Mouse (Mus musculus) lung, adult 18-20 months (tissue): Measurements from ENCODE around the gene Tnk2.

Source experiments
- DNase-seq, 2 experiments: peaks; one replicate each; pipeline ENCODE4 v3.0.0; 2022; ENCODE audit warnings: mixed read lengths in 2 of 2

Gene Tnk2

DNA sequence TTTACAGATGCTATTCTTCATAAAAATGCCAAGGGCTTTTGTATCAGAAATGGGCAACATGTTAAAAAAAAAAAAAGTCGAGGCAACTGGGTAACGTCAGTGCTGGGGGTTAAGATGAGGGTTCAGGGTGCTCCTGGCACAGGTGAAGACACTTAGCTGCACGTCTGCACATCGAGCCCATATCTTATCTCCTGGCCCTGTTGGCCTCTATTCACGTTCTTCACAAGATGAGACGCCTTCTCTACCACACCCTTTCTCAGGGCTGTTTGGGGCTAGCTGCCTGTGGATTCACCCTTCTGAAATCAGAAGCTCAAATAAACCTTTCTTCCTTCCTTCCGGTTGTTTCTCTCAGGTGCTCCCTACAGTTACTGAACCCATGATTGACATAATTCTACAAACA is 79.5 kb downstream of the Tnk2 start:
- no peak for DNase-seq

GRCm38 (mm10) chr16:32723767-32724166 is 80.1 kb downstream of the Tnk2 start:
- DNase-seq = no peak

DNA sequence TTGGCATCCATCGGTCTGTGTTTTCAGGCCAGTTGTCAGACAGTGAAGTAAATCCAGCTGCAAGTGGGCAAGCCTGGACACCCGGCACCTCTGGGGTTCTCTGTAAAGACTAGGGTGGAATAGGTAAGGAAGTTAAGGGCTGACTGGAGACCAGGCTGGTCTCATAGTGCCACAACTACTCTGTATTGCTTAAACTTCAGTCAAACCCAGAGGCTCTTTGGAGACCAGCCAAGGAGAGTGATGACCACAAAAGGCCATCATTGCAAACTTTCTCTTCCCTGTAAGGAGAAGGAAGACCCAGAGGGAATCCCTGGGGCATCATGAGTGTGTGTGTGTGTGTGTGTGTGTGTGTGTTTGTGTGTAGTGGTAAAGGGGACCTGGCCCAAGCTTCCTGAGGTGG is 80.6 kb downstream of the Tnk2 start:
- no peak for DNase-seq

DNA sequence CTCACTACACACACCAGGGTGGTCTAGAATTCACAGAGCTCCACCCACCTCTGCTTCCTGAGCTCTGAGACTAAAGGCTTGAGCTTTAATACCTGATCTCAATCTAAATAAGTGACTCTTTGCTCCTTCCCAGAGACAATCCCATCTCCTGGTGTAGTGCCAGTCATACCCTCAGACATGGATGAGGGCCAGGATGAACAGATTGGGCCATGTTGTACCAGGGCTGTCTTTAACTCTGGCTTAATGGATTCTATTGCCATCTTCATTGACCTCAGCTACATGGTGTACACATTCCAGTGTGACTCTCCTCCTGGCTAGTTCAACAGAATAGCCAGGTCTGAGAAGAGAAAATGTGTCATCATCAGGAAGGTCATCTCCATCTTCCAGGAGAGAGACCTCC is 82.8 kb downstream of the Tnk2 start:
- DNase-seq = no peak

GRCm38 (mm10) chr16:32728240-32728639 is 84.6 kb downstream of the Tnk2 start:
- no peak for DNase-seq

DNA sequence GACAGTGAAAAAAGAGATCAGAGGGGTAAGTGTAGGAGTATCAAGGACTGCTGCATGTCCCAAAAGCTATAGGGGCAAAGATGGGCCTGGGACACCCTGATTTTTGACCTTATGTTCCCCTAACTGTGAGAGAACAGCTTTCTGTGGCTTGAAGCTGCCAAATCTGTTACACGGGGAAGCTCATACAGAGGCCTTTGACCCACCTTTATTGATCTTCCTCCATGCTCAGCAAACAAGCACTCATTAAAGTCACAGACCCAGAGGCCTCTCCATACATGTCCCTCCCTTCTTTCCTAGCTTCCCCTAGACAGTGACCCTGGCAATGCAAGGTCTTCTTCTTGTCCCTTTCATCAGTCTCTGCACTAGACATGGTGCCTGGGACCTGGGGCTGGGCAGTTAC is 85.1 kb downstream of the Tnk2 start:
- DNase-seq = no peak
